Mouse (Mus musculus): ENCODE results near the gene Mocs1. TPM values are rescaled to one million over a fixed set of nuclear protein-coding genes. Genes with fewer than 3 reads are reported as not detected.

Mocs1 gene
- 10 to 100 TPM; 13.9 to 15.6 TPM for total RNA-seq (2021)
- long read RNA-seq, experiment 1: 0 reads
- long read RNA-seq, experiment 2, partial matches to known transcripts: 0 of 2 reads
- long read RNA-seq, experiment 2, other reads (novel, unspliced or antisense): 2 of 2 reads

DNA sequence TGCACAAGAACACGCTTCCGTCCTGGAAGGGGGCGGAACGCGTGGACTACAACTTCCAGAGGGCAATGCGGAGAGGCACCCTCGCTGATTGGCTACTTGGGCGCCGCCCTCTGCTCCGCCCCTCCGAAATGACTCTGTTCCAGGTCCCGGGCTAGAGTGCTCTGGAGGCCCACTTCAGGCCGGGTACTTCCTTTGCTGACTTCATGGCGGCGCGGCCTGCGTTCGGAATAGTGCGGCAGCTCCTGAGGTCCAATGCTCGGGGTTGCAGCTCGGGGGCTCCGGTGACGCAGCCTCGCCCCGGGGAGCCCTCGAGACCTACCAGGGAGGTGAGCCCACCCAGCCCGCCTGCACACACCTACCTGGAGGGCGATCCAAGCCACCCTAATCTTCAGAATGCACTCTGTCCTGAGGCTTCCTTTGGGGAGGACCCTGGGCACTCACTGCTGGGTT is at the start of gene Mocs1:
Mocs1 (plus strand) TSS at position 124 of the 450 bp plus-strand sequence.
- DNase-seq (ENCODE audit: extremely low spot score in 1 of 2, low spot score in 2 of 2): peak; percentile 92 to 93
- intact Hi-C loops (cut with DNase I): no loop called here
- H3K4me3 ChIP-seq: peak within 1 kb of the TSS; percentile 87
- peak within 1 kb of the TSS; percentile 82 for H3K27ac ChIP-seq
- TF ChIP-seq CTCF (IDR thresholded peaks at IDR 0.05): no peak

GRCm38 (mm10) chr17:49379645-49380044 is 48.5 kb upstream of the Mocs1 start:
- no peak for TF ChIP-seq CTCF (IDR thresholded peaks at IDR 0.05)
- no peak for DNase-seq (ENCODE audit: extremely low spot score in 1 of 2, low spot score in 2 of 2)
- Histone ChIP-seq H3K4me3 (no peak overlapping the region), H3K27ac (no peak overlapping the region)
- intact Hi-C loops (cut with DNase I): no loop called here

- no peak for DNase-seq (ENCODE audit: extremely low spot score in 1 of 2, low spot score in 2 of 2)
- intact Hi-C loops (cut with DNase I): no loop called here
- Histone ChIP-seq H3K27ac (no peak overlapping the region), H3K4me3 (no peak overlapping the region)
- no peak for TF ChIP-seq CTCF (IDR thresholded peaks at IDR 0.05)
Measured at GRCm38 (mm10) chr17:49384217-49384943, 43.8 kb upstream of the Mocs1 start.

DNA sequence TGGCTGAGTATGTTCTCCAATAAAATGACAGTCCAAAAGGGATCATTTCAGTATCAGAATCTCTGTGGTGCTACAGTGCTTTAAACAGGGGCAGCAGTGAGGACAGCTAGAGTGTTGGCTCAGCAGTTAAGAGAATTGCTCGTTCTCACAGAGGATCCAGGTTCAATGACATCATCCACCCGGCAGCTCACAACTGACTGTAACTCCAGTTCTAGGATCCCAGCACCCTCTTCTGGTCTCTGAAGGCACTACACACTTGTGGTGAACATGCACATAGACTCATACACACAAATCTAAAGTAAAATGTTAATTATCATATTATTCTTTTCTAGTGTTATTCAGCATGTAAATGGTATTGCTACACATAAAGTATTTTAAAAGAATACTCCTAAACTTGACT is 40.4 kb upstream of the Mocs1 start:
- intact Hi-C loops (cut with DNase I): no loop called here
- TF ChIP-seq CTCF (IDR thresholded peaks at IDR 0.05): no peak

DNA sequence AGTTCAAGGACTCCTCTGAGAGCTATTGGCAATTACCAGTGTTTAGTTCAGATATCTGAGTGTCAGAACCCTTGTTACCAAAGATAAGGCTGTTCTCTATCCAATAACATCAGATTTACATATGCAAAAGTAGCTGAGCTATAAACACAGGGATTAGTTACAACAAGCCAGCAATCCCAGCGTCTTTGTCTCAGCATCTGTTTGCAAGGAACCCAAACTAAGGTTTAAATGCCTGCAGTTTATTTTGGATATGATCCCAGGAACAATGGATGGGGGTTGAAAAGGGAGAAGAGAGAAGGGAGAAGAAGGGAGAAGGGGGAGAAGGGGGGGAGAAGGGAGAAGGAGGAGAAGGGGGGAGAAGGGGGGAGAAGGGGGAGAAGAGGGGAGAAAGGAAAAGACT is 35.4 kb upstream of the Mocs1 start:
- intact Hi-C loops (cut with DNase I): no loop called here
- TF ChIP-seq CTCF (IDR thresholded peaks at IDR 0.05): no peak

More for the DNA sequence above, 40.4 kb upstream of the Mocs1 start:
- no peak for DNase-seq (ENCODE audit: extremely low spot score in 1 of 2, low spot score in 2 of 2)
- Histone ChIP-seq H3K4me3 (no peak overlapping the region), H3K27ac (no peak overlapping the region)

DNA sequence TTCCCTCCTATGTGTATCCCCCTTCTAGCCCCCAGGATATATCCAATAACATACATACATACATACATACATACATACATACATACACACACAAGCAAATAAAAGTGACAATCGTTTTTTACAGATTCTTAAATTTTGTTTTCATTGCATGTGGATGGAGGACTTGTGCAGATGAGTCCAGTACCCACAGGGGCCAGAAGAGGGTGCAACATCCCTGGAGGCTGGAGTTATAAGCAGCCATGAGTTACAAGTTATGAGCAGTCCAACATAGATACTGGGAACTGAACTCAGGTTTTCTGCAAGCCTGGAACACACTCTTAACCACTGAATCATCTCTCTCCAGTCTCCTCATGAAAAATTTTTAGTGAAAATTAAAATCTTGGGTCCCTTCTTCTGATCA is 33.3 kb upstream of the Mocs1 start:
- intact Hi-C loops (cut with DNase I): no loop called here
- no peak overlapping the region for H3K4me3 ChIP-seq
- no peak for DNase-seq (ENCODE audit: extremely low spot score in 1 of 2, low spot score in 2 of 2)
- no peak overlapping the region for H3K27ac ChIP-seq
- TF ChIP-seq CTCF (IDR thresholded peaks at IDR 0.05): peak; percentile 53

More for the DNA sequence above, 35.4 kb upstream of the Mocs1 start:
- H3K4me3 ChIP-seq: no peak overlapping the region
- no peak for DNase-seq (ENCODE audit: extremely low spot score in 1 of 2, low spot score in 2 of 2)
- H3K27ac ChIP-seq: no peak overlapping the region

DNA sequence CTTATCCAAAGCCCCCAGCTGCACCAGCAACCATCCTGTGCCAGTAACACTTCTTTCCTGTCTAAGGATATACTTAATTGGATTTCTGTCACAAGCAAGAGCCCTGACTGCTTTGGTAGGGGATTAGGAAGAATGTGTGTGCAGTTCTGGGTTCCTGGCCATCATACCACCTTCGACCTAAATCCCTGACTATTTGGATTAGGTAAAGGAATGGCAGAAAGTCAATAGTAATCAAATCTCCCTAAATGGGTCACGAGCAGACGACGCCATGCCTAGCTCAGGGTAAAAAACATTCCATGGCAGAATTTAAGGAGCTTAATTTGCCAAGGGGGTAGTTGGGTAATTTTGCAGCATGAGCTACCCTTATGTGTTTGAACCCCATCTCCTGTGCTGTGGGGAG is 28.6 kb upstream of the Mocs1 start:
- Histone ChIP-seq H3K27ac (no peak overlapping the region), H3K4me3 (no peak overlapping the region)
- DNase-seq (ENCODE audit: extremely low spot score in 1 of 2, low spot score in 2 of 2): no peak
- TF ChIP-seq CTCF (IDR thresholded peaks at IDR 0.05): no peak
- intact Hi-C loops (cut with DNase I): loop anchor here (1.0 to 10.0 kb wide), 8 partner anchors 133 to 985 kb away; partner anchors contain the start of gene Lrfn2

GRCm38 (mm10) chr17:49400130-49400529 is 28.0 kb upstream of the Mocs1 start:
- peak; percentile 82 to 84 for DNase-seq (ENCODE audit: extremely low spot score in 1 of 2, low spot score in 2 of 2)
- no peak overlapping the region for H3K4me3 ChIP-seq
- intact Hi-C loops (cut with DNase I): loop anchor here (1.0 to 10.0 kb wide), 8 partner anchors 134 to 985 kb away; partner anchors contain the start of gene Lrfn2
- TF ChIP-seq CTCF (IDR thresholded peaks at IDR 0.05): peak; percentile 96
- H3K27ac ChIP-seq: no peak overlapping the region

DNA sequence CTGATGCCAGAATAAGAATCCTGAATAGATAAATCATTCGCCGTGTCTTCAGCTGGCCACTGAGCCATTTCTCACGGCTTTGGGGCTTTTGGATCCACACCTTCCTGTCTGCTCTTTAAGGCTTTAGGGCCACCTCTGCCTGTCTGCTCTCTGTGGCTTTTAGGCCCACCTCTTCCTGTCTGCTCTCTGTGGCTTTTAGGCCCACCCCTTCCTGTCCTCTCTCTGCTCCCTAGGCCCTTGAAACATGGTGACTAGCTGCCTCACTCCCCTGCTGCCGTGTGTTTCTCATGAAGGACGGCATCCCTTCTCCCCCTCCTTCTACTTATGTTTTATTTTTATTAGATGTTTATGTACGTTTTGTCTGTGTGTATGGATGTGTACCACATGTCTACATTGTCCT is 25.0 kb upstream of the Mocs1 start:
- intact Hi-C loops (cut with DNase I): loop anchor here (5.0 to 10.0 kb wide), 5 partner anchors 211 to 936 kb away; no protein-coding TSS in a partner anchor
- H3K4me3 ChIP-seq: no peak overlapping the region
- no peak for DNase-seq (ENCODE audit: extremely low spot score in 1 of 2, low spot score in 2 of 2)

GRCm38 (mm10) chr17:49405927-49406326 is 22.2 kb upstream of the Mocs1 start:
- TF ChIP-seq CTCF (IDR thresholded peaks at IDR 0.05): no peak
- intact Hi-C loops (cut with DNase I): loop anchor here (10.0 kb wide), 2 partner anchors 281 to 801 kb away; no protein-coding TSS in a partner anchor
- DNase-seq (ENCODE audit: extremely low spot score in 1 of 2, low spot score in 2 of 2): no peak
- Histone ChIP-seq H3K4me3 (no peak overlapping the region), H3K27ac (no peak overlapping the region)

More for the DNA sequence above, 25.0 kb upstream of the Mocs1 start:
- no peak overlapping the region for H3K27ac ChIP-seq
- TF ChIP-seq CTCF (IDR thresholded peaks at IDR 0.05): no peak

DNA sequence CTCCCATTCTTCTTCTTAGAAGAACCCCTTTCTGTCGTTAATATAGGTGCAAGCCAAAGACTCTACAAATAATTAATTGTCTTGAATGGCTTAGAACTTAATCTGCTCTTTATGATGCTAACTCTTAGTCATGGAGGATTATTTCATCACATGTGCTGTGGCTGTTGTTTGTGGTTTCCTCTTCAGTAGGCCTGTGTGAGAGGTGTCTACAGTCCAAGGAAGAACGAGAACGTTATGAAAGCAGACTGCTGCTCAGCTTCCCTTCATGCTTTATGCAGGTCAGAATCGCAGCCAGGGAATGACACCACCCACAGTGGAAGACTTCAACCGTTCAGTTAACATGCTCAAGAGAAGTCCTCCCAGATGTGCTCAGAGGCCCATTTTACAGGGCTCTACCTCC is 15.2 kb upstream of the Mocs1 start:
- intact Hi-C loops (cut with DNase I): no loop called here
- DNase-seq (ENCODE audit: extremely low spot score in 1 of 2, low spot score in 2 of 2): no peak
- Histone ChIP-seq H3K27ac (no peak overlapping the region), H3K4me3 (no peak overlapping the region)
- TF ChIP-seq CTCF (IDR thresholded peaks at IDR 0.05): no peak

DNA sequence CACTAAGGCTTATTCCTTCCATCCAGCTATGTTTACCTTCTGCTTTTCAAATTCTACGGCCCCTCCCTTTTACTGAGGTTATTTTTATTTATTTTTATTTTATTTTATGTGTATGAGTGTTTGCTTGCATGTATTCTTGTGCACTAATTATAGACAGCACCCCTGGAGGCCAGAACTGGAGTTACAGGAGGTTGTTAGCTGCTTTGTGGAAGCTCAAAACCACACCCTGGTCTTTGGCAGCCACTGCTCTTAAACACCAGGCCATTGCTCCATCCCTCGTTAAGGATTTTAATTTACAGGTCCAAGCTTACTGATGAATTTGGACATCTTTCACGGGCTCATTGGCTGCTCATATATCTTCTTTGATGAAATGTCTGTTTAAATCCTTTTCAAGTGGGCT is 14.6 kb upstream of the Mocs1 start:
- Histone ChIP-seq H3K4me3 (no peak overlapping the region), H3K27ac (no peak overlapping the region)
- intact Hi-C loops (cut with DNase I): no loop called here
- no peak for DNase-seq (ENCODE audit: extremely low spot score in 1 of 2, low spot score in 2 of 2)
- TF ChIP-seq CTCF (IDR thresholded peaks at IDR 0.05): peak; percentile 35

Measured in left cerebral cortex, adult 2 months (tissue).